Mouse (Mus musculus) testis, adult 10 weeks (tissue): ENCODE data around the gene Fam71a. TPM values are rescaled to one million over a fixed set of nuclear protein-coding genes. Genes with fewer than 3 reads are reported as not detected.

Experiments used
- polyA plus RNA-seq: library from polyadenylated mRNA; stranded (reverse); fragments of 350-450 nt; fragmentation: Illumina TruSeq; extraction: RNeasy Lipid Tissue Mini Kit (QIAGEN cat#74804); gene quantifications from one replicate; pipeline ENCODE4 v1.2.3, GENCODE M21; 2014; ENCODE audit warnings: low read depth, low replicate concordance

The Fam71a gene
- 41.2 TPM for polyA plus RNA-seq

GRCm38 (mm10) chr1:191164717-191165116, at the start of gene Fam71a:
Gene Fam71a, minus strand, starts transcription at chr1:191164817.

Other genes starting within 250 kb of the Fam71a start
- 63.4 TPM for gene Angel2, start 239.7 kb downstream of the Fam71a start, polyA plus RNA-seq
- gene Vash2, start 185.5 kb downstream of the Fam71a start, polyA plus RNA-seq = 73.4 TPM
- gene Flvcr1, start 138.7 kb downstream of the Fam71a start, polyA plus RNA-seq = 8.4 TPM
- 170 TPM for gene Spata45, start 128.2 kb downstream of the Fam71a start, polyA plus RNA-seq
- gene Tatdn3, start 101.9 kb downstream of the Fam71a start, polyA plus RNA-seq = 24.1 TPM
- gene Nsl1, start 101.8 kb downstream of the Fam71a start, polyA plus RNA-seq = 5.9 TPM
- not detected for gene Batf3, start 67.0 kb downstream of the Fam71a start, polyA plus RNA-seq
- gene Atf3, start 53.2 kb upstream of the Fam71a start, polyA plus RNA-seq = not detected
- 0.64 TPM for gene Nenf, start 153.4 kb upstream of the Fam71a start, polyA plus RNA-seq
- gene Tmem206, start 161.1 kb upstream of the Fam71a start, polyA plus RNA-seq = 19.3 TPM
- gene Ppp2r5a, start 238.5 kb upstream of the Fam71a start, polyA plus RNA-seq = 49.0 TPM